ENCODE assay signal across 8 mouse cellular contexts in genomic region chr17:66447007-66447312, GRCm38 (mm10). TPM values are rescaled to one million over a fixed set of nuclear protein-coding genes. Genes with fewer than 3 reads are reported as not detected.
DNase-seq lines count a peak whose midpoint lies in the region; ATAC-seq and TF ChIP-seq lines count a peak whose summit lies in the region.

No protein-coding gene starts in this region.

- H3K9ac ChIP-seq in ES-Bruce4 (ENCODE audit: low read depth, poor library complexity, severe bottlenecking): peak overlapping the region; percentile 97
- H3K9ac ChIP-seq in forebrain, embryonic 15.5 days (replicated peaks): peak overlapping the region; percentile 86

- H3K27ac ChIP-seq in ES-Bruce4 (ENCODE audit: insufficient read depth, low read length): no peak overlapping the region
- no peak overlapping the region for H3K27ac ChIP-seq in forebrain, embryonic 15.5 days (replicated peaks)
- peak overlapping the region; percentile 98 for H3K27ac ChIP-seq in midbrain, embryonic 10.5 days (replicated peaks)

- no peak for TF ChIP-seq EP300 in ES-Bruce4 (IDR thresholded peaks at IDR 0.05; ENCODE audit: insufficient read depth, low read depth, low read length)

- H3K4me3 ChIP-seq in ES-Bruce4 (ENCODE audit: low read depth, low read length): peak overlapping the region; percentile 92
- H3K4me3 ChIP-seq in forebrain, embryonic 15.5 days: peak overlapping the region; percentile 87
- H3K4me3 ChIP-seq in midbrain, embryonic 10.5 days: peak overlapping the region; percentile 98

- no peaks in the 10 kb centered on the region for H3K27me3 ChIP-seq in ES-Bruce4 (ENCODE audit: control insufficient read depth, insufficient read depth, low read length, poor library complexity, severe bottlenecking)
- no peaks in the 10 kb centered on the region for H3K27me3 ChIP-seq in forebrain, embryonic 15.5 days
- H3K27me3 ChIP-seq in midbrain, embryonic 10.5 days (ENCODE audit: low read depth, poor library complexity, severe bottlenecking): peaks cover 7% of the 10 kb centered on the region; the same call in 1 of the 2 replicates

- TF ChIP-seq CTCF in ES-Bruce4 (IDR thresholded peaks at IDR 0.05; ENCODE audit: low read depth, low read length): no peak

- no peaks in the 10 kb centered on the region for H3K9me3 ChIP-seq in ES-Bruce4 (replicated peaks; ENCODE audit: control insufficient read depth, insufficient read depth, low read length, poor library complexity, severe bottlenecking)
- H3K9me3 ChIP-seq in forebrain, embryonic 15.5 days: no peaks in the 10 kb centered on the region
- no peaks in the 10 kb centered on the region for H3K9me3 ChIP-seq in midbrain, embryonic 10.5 days (replicated peaks)

- peak overlapping the region; percentile 86 for H3K4me2 ChIP-seq in forebrain, embryonic 15.5 days (replicated peaks)

- DNase-seq in cerebellum, adult 18-20 months: peak; percentile 54 to 64
- no peak for DNase-seq in cerebellum, postnatal 4 days (ENCODE audit: low spot score in 2 of 2)
- no peak for DNase-seq in midbrain, embryonic 10.5 days (ENCODE audit: low spot score)
- DNase-seq in urinary bladder, adult 2 months (ENCODE audit: low spot score): no peak
- DNase-seq in embryo, embryonic 10 days (ENCODE audit: low spot score): no peak

- H3K36me3 ChIP-seq in ES-Bruce4 (ENCODE audit: control insufficient read depth, insufficient read depth, low read length, poor library complexity, severe bottlenecking): peaks cover 10% of the 10 kb centered on the region
- no peaks in the 10 kb centered on the region for H3K36me3 ChIP-seq in forebrain, embryonic 15.5 days
- peaks cover 4% of the 10 kb centered on the region for H3K36me3 ChIP-seq in midbrain, embryonic 10.5 days

- WGBS in forebrain, embryonic 15.5 days: 40% methylated on average over 7 of the region's 7 CpGs
- WGBS in midbrain, embryonic 10.5 days: 19% methylated on average over 7 of the region's 7 CpGs

- H3K4me1 ChIP-seq in ES-Bruce4 (ENCODE audit: control insufficient read depth, insufficient read depth, low read length): no peaks in the 10 kb centered on the region
- peaks cover 59% of the 10 kb centered on the region for H3K4me1 ChIP-seq in forebrain, embryonic 15.5 days
- H3K4me1 ChIP-seq in midbrain, embryonic 10.5 days: peaks cover 87% of the 10 kb centered on the region

- ATAC-seq in forebrain, embryonic 15.5 days (replicated peaks): no peak
- ATAC-seq in frontal cortex, adult (ENCODE audit: low TSS enrichment): no peak

- TF ChIP-seq POLR2A in ES-Bruce4 (IDR thresholded peaks at IDR 0.05; ENCODE audit: insufficient read depth, low read length): no peak

RNA-seq across cellular contexts. Expression of gene Mtcl1, which starts 2.6 kb away (rescaled TPM):
- 91.0 and 92.3 TPM in 2 replicates for polyA plus RNA-seq in ES-Bruce4 (2011; ENCODE audit: insufficient read depth, insufficient read length, low read depth, missing spikeins)
- polyA plus RNA-seq in forebrain, embryonic 15.5 days (2015; fragmentation: Nextera tagmentation; extraction: Ambion mirVana): 33.5 and 35.5 TPM in 2 replicates
- polyA plus RNA-seq in midbrain, embryonic 10.5 days (2016; fragmentation: Nextera tagmentation; extraction: Ambion mirVana): 45.9 and 65.2 TPM in 2 replicates
- polyA plus RNA-seq in urinary bladder, adult 2 months (2012; rRNA removed): 5.8 and 9.0 TPM in 2 replicates

Comparison
In these comparisons a context has a peak if more than half of its experiments do, and no peak if none do; other contexts are left out.
1. DNase-seq: peak in cerebellum, adult 18-20 months (2 of 2); none in cerebellum, postnatal 4 days (0 of 2), midbrain, embryonic 10.5 days (single experiment), urinary bladder, adult 2 months (single experiment) and embryo, embryonic 10 days (single experiment).
2. Peak in every context shown above with its lines, with median percentiles within 50 percentile points of each other: H3K4me3 ChIP-seq.